Mouse (Mus musculus) urinary bladder, postnatal 10 days (tissue): ENCODE results near the gene Gng12.
"Not testable (repeated sequence)": the region's sequence is repeated elsewhere in the genome, so short reads cannot be mapped to it uniquely, and the experiment has no call there.

Experiments
- DNase-seq: peaks from one replicate; pipeline ENCODE4 v3.0.0; 2022; ENCODE audit warnings: low spot score

The Gng12 gene

DNA sequence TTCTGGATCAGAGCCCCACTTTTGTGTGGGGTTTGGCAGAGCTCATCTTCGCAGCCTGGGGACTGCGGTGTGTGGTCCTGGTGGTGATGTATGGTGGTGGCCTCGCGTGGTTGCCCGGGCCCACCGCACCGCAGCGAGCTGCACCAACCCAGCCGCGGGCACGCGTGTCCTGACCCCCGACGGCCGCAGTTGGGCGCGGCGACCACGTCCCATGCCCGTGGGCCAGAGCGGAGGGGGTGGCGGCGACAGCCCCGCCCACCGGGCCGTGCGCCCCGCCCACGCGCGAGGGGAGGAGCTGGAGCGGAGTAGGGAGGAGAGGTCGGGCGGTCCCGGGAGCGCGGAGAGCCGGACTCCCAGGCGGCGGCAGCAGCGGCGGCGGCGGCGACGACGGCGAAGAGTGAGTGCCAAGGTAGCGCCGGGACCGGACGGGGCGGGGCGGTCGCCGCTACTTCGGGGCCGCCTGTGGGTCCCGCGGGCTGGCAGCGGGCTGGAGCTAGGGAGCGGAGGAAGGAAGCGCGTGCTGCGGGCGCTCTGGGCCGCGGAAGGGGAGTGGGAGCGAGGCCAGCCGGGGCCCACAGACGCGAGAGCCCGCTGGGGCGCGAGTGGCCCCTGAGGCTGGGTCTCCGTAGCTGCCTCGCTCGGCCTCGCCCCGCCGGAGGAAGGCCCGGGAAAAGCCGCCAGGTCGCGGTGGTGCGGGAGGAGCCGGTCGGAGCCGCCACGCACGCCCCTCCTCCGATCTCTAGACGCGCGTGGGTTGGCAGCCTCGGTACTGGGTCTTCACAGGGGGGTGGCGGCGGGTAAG is at the start of gene Gng12:
Gene Gng12, plus strand, starts transcription at position 279 of the 802 bp plus-strand sequence.
- peak; percentile 59 for DNase-seq

DNA sequence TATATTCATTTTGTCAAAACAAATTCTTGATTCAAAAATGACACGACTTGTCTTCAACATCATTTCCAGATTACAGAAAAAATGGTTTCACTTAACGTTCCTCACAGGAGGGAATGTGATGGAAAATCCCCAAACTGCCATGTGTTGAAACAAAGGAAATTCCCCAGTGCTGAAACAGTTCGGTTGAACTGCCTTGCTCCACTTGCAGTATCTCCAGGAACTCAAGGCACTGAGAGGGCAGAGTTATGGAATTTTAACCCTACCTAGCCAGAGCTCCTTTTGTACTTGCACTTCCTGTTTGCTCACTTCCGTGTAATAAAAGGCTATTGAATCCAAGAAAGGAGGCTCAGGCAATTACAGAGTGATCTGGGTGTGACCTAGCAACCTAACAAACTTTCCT is 47.3 kb upstream of the Gng12 start:
- no peak for DNase-seq

DNA sequence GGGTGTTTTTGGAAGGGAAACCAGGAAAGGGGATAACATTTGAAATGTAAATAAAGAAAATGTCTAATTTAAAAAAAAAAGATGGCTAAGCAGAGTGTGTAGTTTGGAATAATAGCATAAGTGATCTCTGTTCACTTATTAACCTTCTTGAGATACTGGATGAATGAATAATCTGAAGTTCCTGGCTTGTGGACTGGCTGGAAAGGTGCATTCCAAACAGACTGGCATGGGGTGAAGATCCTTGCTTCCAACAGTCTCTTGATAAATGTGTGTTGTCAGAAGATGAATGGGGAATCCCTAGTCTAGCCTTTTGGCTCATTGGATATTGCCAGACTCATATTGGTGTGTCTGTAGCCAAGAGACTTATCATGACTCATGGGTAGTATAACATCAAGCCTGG is 40.0 kb upstream of the Gng12 start:
- DNase-seq = no peak

DNA sequence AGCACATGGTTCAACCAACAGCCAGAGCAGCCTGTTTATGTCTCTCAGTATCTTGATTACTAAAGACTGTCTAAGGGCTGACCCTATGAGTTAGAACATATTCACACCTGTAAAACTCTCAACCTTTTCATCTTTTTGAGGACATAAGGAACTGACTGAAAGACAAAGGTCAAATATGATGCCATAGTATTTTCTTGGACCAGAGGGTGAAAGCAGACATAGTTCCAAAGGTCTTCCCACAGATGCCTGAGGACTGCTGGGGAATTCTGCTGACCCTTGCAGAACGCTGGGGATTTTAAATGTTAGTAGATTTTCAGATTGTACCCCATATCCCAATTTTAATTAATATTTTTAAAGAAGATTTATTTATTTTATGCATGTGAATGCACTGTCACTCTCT is 37.8 kb upstream of the Gng12 start:
- no peak for DNase-seq

DNA sequence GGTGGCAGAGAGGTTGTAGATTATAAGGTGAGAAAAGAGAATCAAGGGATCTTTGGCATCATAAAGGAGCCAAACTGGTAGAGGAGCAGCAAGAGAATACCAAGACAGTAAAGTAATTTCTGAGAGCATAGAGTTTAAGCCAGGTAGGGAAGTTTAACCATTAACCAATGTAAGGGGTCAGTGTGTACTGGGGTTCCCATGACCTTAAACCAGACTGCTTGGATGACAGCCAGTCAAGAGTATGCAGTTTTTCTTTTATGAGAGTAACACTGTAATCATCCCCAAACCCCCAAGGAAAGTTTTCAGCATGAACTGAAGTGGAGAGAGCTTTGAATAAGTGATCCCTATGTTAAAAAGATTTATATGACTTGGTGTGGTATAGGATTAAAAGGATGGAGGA is 36.8 kb upstream of the Gng12 start:
- DNase-seq = no peak

DNA sequence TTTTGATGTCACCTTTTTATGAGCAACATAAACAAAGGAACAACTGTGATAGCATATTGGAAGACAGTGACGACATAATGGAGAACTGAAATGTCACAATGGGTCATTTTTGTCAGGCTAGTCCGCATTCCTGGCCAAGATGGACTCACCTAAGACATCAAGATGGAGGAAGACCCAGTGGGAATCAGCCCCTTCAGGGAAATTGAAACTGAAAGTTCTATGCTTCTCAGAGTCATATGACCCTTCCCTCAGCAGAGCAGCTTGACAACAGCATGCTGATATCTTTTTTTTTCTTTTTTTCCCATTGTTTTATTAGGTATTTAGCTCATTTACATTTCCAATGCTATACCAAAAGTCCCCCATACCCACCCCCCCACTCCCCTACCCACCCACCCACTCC is 31.7 kb upstream of the Gng12 start:
- no peak for DNase-seq

DNA sequence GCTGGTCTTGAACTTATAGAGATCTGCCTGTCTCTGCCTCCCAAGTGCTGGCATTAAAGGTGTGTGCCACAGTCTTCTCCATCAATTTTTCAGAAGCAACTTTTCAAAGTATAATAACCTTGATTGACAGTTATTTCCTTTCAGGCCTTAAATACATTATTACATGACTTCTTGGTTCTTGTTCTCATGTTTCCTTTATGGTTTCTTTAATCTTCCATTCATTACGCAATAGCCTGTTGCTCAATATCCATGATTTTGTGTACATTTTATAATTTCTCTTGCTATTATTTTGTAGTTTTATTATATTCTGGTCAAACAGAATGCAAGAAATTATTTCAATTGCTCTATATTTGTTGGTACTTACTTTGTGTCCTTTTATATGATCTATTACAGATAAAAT is 29.9 kb upstream of the Gng12 start:
- no peak for DNase-seq

DNA sequence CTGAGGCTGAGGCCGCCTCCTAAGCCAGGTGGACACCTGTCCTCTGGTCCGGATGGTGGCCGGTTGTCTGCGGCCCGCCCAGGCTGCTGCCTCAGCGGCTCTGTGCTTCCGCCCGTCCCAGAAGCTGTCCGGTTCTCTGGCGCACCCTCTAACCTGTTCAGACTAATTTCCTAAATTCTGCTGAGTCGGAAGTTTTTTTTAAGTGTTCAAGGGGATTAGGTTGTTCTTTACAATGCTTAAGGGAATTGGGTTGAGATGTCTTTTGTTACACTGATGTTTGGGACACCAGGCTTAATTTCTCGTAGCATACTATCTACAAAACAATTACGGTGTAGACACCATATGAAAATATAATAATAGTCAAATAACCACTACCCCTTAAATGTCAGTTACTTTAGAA is 19.1 kb upstream of the Gng12 start:
- DNase-seq = not testable (repeated sequence)

DNA sequence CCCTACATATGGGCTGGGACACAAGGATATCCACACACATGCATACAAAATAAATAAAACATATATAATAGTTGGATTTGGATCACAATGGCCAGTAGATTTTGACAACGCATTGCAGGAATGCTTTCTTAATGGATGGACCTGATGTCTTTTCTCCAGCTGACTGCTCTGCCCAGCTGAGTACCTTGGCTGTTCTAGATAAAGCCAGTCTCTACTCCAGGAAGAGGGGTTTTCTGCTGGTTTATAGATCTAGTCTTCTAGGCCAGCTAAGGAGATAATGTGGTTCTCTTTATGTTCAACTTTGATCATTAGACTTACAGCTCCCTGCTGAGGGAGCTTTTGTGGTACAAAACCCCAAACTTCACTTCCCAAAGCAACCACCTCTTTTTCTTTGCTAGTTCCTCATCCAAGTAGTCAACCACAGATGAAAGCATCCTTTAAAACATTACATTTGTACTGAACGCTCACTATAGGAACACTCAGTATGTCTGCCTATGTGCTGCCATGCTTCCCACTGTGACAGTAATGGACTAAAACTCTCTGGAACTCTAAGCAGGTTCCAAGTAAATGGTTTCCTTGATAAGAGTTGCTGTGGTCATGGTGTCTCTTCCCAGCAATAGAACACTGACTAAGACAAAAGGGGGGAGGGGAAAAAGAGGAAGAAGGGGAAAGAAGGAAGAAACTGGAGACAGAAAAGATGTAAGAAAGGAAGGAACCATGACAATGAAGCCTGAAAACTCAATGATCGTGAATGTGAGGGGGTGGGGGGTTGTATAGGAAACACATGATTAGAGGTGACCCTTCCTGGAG is 5.6 kb upstream of the Gng12 start:
- DNase-seq = no peak

DNA sequence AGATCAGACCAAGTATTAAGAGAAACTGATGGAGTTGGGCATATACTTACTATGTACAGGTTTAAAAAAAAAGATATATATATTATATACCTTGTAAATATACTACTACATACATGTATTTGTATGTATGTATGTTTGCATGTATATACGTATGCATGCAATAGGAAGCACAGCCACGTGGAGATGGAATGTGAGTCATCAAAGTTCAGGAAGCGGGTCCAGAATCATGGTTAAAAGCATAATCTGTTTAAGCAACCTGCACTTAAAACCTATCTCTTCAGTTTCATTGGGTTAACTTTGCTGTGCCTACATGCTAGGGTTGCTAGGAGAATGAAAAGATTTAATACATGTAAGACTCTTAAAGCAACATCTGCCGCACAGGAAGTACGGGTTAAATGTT is 2.2 kb upstream of the Gng12 start:
- DNase-seq = no peak

DNA sequence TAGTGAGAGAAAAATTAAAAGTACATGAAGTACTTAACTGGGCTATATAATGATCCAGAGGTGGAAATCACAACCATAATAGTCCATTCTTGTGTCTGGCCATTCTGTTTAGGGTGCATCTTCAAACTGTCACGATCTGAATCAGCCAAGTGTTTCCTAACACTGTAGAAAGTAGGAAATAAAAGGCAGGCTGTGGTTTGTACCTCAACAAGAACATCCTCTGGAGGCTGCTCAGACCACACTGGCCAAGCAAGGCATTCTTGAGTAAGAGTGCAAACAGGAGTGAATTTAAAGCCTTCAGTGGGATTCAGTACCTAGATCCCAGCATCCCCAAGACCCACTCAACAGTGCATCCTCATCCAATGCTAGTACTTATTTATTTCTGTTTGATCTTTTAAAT is 1.2 kb upstream of the Gng12 start:
- no peak for DNase-seq

DNA sequence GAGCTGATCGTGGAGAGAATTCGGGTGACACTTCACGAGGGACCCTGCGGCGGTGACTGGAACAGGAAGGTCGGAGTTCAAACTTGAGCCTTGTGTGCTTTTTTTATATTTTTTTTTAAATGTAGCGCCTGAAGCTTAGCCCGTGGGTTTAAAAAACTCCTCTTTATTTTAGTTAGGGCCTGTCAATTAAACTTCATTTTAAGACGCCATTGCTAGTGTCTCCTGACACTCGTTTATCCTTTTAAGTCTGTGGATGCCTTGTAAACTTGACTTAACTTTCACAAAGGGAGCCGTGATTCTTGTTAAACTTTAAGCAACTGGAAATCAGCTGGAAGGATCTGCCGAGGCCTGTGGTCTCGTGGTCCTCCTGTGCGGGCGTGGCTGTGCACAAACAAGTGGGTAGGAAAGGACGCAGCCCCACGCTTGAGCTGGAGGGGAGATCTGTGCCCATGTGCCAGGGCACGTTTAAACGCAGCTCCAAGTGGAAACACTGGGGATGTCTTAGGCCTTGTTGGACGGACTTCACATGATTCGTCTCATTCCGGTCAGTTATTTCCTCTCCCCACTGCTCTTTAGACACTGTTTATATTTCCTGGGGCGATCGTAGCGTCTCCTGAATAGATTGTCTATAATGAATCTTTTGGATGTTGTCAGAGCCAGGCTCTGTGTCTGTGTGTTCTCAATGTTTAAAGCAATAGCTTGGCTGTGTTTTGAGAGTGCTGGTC is 886 bp downstream of the Gng12 start:
- no peak for DNase-seq

DNA sequence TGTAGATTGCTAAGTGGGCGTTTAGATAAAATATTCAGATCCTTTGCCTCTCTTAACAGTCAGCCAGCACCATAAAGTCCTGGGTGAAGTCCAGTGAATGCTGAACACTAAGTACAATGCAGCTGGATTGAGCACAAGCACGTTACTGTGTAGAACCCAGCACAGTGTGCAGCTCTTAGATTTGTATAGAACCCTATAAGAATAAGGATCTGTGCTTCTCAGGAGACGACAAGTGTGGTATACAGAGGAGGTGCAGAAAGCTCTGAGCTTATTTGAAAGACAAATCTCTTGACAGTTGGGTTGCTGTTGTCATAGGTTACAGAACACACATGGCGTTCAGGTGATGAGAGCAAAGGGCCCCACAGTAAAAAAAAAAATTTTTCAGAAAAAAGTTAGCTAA is 1.8 kb downstream of the Gng12 start:
- DNase-seq = no peak

DNA sequence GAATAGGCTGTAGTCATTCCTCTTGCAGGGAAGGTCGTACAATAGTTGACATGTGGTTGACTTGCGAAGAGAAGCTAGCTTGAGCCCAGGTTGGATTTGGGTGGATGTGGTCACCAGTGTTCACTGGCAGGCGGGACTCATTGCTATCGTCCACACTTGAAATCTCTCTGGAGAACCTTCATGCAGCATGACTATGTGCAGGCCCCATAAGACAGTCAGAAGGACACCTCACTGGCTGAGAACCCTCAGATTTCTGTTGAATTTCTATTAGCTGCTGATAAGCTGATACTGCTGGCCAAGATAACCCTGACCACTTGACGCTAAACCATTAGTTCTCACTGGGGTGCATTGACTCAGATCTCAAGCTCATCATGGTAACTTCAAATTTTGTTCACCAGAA is 5.7 kb downstream of the Gng12 start:
- DNase-seq = no peak

DNA sequence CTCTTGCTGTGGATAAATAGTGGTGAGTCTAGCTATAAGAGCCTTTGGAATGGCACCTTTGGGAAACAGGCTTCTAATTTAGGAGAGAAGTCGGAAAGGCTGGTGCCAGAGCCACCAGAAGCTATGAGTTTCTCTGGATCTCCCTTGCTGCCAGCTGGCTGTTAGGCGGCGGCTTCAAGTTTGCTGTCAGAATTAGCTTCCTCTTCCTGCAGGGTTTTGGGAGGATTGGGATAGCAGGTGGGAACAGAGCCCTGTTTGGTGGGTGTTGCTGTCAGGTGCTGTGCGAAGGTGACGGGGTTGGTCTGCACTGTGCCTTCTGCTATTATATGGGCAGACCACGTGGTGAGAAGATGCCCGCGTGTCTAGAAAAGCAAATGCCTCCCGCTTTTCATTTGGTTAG is 7.0 kb downstream of the Gng12 start:
- DNase-seq = no peak

DNA sequence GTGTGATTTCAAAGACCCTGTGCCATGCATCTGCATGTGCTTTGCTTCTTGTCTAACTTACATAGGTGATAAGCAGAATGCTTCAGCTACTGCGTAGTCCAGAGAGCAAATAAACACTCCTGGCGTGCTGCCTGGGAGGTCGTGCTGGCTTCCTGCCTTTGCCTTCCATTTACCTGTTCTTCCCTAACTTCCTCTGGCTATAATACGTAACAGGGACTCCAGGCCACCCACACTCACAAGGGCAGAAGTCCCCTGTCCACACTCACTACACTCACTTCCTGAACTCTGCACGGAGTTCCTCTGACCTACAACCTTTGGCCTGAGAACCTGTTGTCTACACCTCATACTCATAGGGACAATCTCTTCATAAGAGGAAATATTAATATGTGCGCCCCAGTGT is 7.5 kb downstream of the Gng12 start:
- DNase-seq = no peak

DNA sequence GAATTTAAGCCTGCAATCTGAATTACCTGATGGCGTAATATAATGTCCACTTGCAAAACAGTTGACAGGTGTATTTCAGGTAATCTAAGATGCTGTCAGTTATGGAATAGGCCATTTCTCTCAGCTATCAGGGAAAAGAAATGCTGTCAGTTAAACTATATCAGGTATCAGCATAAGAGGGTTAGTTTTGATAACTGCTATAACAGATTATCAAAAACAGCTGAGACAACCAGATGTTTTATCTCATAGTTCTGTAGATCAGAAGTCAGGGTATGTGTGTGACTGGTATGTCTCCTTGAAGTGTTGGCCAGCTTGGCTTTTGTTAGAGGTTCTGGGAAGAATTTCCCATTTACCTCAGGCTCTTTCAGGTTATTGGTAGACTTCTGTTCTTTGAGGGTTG is 10.0 kb downstream of the Gng12 start:
- no peak for DNase-seq

DNA sequence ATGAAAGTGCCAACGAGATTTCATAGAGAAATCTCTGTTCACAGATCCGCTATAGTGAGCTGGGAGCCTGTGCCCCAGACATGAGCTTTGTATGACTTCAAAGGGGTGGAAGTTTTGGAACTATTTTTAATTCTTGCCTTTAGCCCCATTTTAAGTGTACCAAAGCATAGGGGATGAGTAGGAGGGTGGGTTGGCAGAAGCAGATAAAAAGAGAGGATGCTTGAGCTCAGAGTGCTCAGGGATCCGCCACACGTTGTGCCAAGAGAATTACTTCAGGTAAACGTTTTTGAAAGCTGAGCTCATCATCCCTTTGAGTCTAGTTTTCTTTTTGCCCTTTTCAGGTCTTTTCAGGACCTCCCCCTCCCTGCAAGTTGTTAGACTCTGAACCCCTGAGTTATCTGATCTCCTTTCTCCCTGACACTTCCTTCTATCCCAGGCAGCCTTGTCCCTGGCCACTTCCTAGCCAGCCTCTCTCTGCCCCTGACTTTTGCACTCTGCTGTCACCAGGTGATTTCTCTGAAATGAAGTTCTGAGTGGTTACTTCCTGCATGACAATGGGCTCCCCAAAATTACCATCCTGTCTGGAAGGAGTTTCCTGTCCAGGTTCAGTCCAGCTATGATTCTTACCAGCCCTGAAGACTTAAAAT is 12.3 kb downstream of the Gng12 start:
- no peak for DNase-seq

DNA sequence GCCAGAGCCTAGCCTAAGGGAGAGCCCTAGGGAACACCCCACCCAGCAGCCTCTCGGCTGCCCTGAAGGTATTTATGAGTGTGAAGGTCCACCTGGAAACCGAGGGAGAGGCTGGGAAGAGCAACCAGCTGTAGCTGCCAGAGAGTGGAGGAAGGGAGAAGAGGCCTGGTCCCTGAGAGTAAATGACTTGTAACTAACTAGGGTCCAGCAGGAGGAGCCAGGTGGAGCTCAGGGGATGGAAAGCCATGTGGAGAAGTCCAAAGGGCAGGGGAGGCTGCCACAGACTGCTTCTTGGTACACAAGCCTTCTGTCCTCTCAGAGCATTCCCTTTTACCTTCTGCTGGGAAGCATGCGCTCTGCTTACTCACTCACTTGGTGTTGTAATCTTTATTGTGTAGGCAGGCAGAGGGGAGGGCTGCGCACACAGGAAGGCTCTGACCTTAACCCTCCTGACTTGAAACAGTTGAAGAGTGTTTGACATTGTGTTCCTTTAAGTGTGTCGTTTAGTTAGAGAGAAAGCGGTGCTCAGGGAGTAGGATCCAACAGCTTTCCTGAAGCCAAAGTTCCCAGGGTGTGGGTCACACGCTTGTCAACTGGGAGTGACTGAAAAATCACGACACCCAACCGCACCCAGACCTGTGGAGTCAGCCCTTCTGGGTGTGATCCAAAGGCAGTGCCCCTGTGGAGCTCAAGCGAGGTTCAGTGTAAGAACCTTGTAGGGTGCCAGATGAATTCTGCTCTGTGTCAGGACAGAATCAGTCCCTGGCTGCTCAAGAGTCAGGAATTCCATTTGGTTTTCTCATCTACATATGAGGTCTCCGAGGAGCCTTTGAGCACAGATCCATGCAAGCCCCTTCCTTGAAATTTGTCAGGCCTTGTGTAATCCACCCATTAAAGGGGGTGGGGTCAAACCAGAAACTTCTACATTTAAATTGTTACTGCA is 14.6 kb downstream of the Gng12 start:
- no peak for DNase-seq

DNA sequence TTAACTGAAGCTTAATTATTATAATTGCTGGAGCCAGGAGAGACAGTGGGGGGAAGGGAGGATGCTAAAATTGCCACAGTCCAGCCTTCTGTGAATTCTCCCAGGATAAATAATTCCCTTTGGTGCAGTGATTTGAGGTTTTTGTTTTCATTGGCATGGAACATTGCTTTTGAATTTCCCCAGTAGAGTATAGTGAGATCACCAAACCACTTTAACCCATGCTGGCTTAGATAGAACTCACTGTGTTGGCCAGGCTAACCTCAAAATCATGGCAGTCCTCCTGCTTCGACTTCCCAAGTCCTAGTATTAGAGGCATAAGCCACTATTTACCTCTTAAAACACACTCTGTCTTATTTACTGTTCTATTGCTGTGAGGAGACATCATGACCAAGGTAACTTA is 17.2 kb downstream of the Gng12 start:
- DNase-seq = no peak

DNA sequence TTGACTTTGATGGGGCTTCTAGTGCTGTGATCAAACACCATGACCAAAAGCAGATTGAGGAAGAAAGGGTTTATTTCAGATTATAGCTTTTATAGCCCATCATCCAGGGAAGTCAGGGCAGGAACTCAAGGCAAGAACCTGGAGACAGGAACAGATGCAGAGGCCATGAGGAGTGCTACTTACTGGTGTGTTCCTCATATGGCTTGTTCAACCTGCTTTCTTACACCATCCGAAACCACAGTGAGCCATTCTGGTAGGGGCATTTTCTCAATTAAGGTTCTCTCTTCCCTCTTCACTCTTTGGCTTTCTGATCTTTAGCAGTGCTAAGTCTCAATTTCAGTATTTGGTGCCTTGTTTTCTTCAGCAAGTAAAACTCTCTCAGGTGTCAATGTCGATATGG is 19.4 kb downstream of the Gng12 start:
- no peak for DNase-seq
